22 mouse cellular contexts compared by ENCODE assay signal in genomic region chr17:17866801-17867469, GRCm38 (mm10). TPM values are rescaled to one million over a fixed set of nuclear protein-coding genes. Genes with fewer than 3 reads are reported as not detected.
DNase-seq lines count a peak whose midpoint lies in the region; ATAC-seq and TF ChIP-seq lines count a peak whose summit lies in the region.
"Had no signal": no experiment of that assay in that cellular context is flagged by ENCODE, and none has a peak within 500 bp of the region (broad histone marks: within the 10 kb centered on the region; RNA-seq: fewer than 3 reads in every experiment).

No protein-coding gene starts in this region.

- ATAC-seq in liver, embryonic 11.5 days (replicated peaks; ENCODE audit: low FRiP score): no peak
- ATAC-seq: forebrain, embryonic 14.5 days had no signal

- peak; percentile 18 for DNase-seq in gastrocnemius, postnatal 25 days
- no peak for DNase-seq in gastrocnemius, postnatal 14 days
- peak; percentile 42 for DNase-seq in liver, adult 2 months (ENCODE audit: extremely low read depth, low read depth, low spot score)
- DNase-seq in liver, embryonic 11.5 days (ENCODE audit: low spot score): no peak
- DNase-seq in brain, adult 2 months (ENCODE audit: low read depth, low spot score): peak; percentile 48
- peak; percentile 40 for DNase-seq in lung, postnatal 10 days
- no peak for DNase-seq in layer of hippocampus, adult 9-10 months (ENCODE audit: low spot score)
- DNase-seq in cerebellum, postnatal 25 days: no peak
- DNase-seq: cerebellum, adult 18-20 months; kidney, adult 11 months; kidney, postnatal 36 days; right cerebral cortex, postnatal 25 days had no signal

- no peaks in the 10 kb centered on the region for H3K27me3 ChIP-seq in liver, adult 2 months (ENCODE audit: control insufficient read depth, insufficient read depth, low read length)
- no peaks in the 10 kb centered on the region for H3K27me3 ChIP-seq in liver, embryonic 11.5 days (replicated peaks; ENCODE audit: control insufficient read depth, insufficient read depth, low read length)
- H3K27me3 ChIP-seq: limb, embryonic 15.5 days; midbrain, embryonic 12.5 days had no signal

- H3K9ac ChIP-seq in liver, adult 2 months (ENCODE audit: low read depth, low read length): no peak overlapping the region
- H3K9ac ChIP-seq in liver, embryonic 11.5 days (ENCODE audit: low read depth, low read length): no peak overlapping the region
- H3K9ac ChIP-seq: limb, embryonic 15.5 days; midbrain, embryonic 12.5 days had no signal

- no peaks in the 10 kb centered on the region for H3K36me3 ChIP-seq in liver, adult 2 months (ENCODE audit: control insufficient read depth, insufficient read depth, low read length)
- H3K36me3 ChIP-seq in liver, embryonic 11.5 days (ENCODE audit: control insufficient read depth, insufficient read depth, low read length): no peaks in the 10 kb centered on the region; the same call in 1 of the 2 replicates
- H3K36me3 ChIP-seq: hindbrain, embryonic 10.5 days; midbrain, embryonic 12.5 days had no signal

- no peak for TF ChIP-seq CTCF in liver, adult 2 months (IDR thresholded peaks at IDR 0.05; ENCODE audit: low read depth, low read length)

- no peak for TF ChIP-seq POLR2A in liver, adult 2 months (IDR thresholded peaks at IDR 0.05; ENCODE audit: extremely low read depth, insufficient read depth, low read length)

- no peaks in the 10 kb centered on the region for H3K79me2 ChIP-seq in liver, adult 2 months (ENCODE audit: control insufficient read depth, insufficient read depth, low read length)

- no peak overlapping the region for H3K4me2 ChIP-seq in liver, embryonic 11.5 days
- H3K4me2 ChIP-seq: heart, embryonic 11.5 days; limb, embryonic 15.5 days; midbrain, embryonic 12.5 days had no signal

- no peaks in the 10 kb centered on the region for H3K9me3 ChIP-seq in liver, embryonic 11.5 days (ENCODE audit: control insufficient read depth, low read length)
- H3K9me3 ChIP-seq: hindbrain, embryonic 10.5 days; limb, embryonic 15.5 days; midbrain, embryonic 12.5 days had no signal

- H3K4me1 ChIP-seq in liver, adult 2 months (ENCODE audit: control insufficient read depth, insufficient read depth, low read length): peaks cover 2% of the 10 kb centered on the region; the same call in 1 of the 2 replicates
- no peaks in the 10 kb centered on the region for H3K4me1 ChIP-seq in liver, embryonic 11.5 days (replicated peaks; ENCODE audit: control insufficient read depth, insufficient read depth, low read length)
- H3K4me1 ChIP-seq: hindbrain, embryonic 10.5 days; limb, embryonic 15.5 days; midbrain, embryonic 12.5 days had no signal

- 49% methylated on average over 11 of the region's 11 CpGs for WGBS in liver, adult 2 months
- WGBS in liver, embryonic 11.5 days: 82% methylated on average over 11 of the region's 11 CpGs

- no peak overlapping the region for H3K27ac ChIP-seq in liver, adult 2 months (replicated peaks; ENCODE audit: insufficient read depth, low read depth, low read length)
- no peak overlapping the region for H3K27ac ChIP-seq in liver, embryonic 11.5 days (ENCODE audit: low read depth, low read length)
- H3K27ac ChIP-seq: hindbrain, embryonic 10.5 days; limb, embryonic 15.5 days; midbrain, embryonic 12.5 days had no signal

- intact Hi-C loops in gastrocnemius, postnatal 14 days (cut with DNase I; ENCODE audit: low total_unique reads): no loop called here

- H3K4me3 ChIP-seq in liver, adult 2 months (ENCODE audit: insufficient read depth, low read depth, low read length): no peak overlapping the region
- H3K4me3 ChIP-seq in liver, embryonic 11.5 days (ENCODE audit: low read depth, low read length): no peak overlapping the region
- H3K4me3 ChIP-seq: hindbrain, embryonic 10.5 days; limb, embryonic 15.5 days; midbrain, embryonic 12.5 days had no signal

RNA-seq across cellular contexts. Expression of gene Has1, which starts 11.9 kb away (rescaled TPM):
- total RNA-seq in gastrocnemius, postnatal 25 days (2021): under 1 TPM; 0.15 to 0.40 TPM
- under 1 TPM in 1 of 2 experiments, not detected in 1; 0.09 TPM for total RNA-seq in gastrocnemius, postnatal 14 days (2021)
- not detected in 2 replicates for total RNA-seq in liver, adult 2 months (2014; rRNA removed)
- not detected in 2 replicates for polyA plus RNA-seq in liver, adult 2 months (2012; rRNA removed)
- 0.31 and 0.58 TPM in 2 replicates for polyA plus RNA-seq in liver, embryonic 11.5 days (2014; fragmentation: Nextera tagmentation; extraction: Ambion mirVana)
- total RNA-seq: MEL had no signal

RNA-seq across cellular contexts. Expression of gene Fpr1, which starts 16.8 kb away (rescaled TPM):
- not detected for total RNA-seq in gastrocnemius, postnatal 25 days (2021)
- not detected for total RNA-seq in gastrocnemius, postnatal 14 days (2021)
- total RNA-seq in liver, adult 2 months (2014; rRNA removed): 6.3 and 8.5 TPM in 2 replicates
- polyA plus RNA-seq in liver, adult 2 months (2012; rRNA removed): 1.9 and 4.7 TPM in 2 replicates
- polyA plus RNA-seq in liver, embryonic 11.5 days (2014; fragmentation: Nextera tagmentation; extraction: Ambion mirVana): 0.37 TPM in 1 of 2 replicates, not detected in the other
- total RNA-seq: left cerebral cortex, adult 8-10 months; MEL had no signal
- polyA plus RNA-seq: cortical plate, adult 2 months; forebrain, embryonic 14.5 days; heart, embryonic 11.5 days; hindbrain, embryonic 10.5 days; midbrain, embryonic 12.5 days had no signal

RNA-seq across cellular contexts. Expression of gene Fpr2, which starts 20.7 kb away (rescaled TPM):
- total RNA-seq in gastrocnemius, postnatal 25 days (2021): not detected
- total RNA-seq in gastrocnemius, postnatal 14 days (2021): not detected
- 2.3 and 2.7 TPM in 2 replicates for total RNA-seq in liver, adult 2 months (2014; rRNA removed)
- 0.49 and 0.98 TPM in 2 replicates for polyA plus RNA-seq in liver, adult 2 months (2012; rRNA removed)
- polyA plus RNA-seq in liver, embryonic 11.5 days (2014; fragmentation: Nextera tagmentation; extraction: Ambion mirVana): 0.21 TPM in 1 of 2 replicates, not detected in the other
- total RNA-seq: left cerebral cortex, adult 8-10 months; MEL had no signal
- polyA plus RNA-seq: forebrain, embryonic 14.5 days; heart, embryonic 11.5 days; hindbrain, embryonic 10.5 days; midbrain, embryonic 12.5 days had no signal

RNA-seq across cellular contexts. Expression of gene Fpr3, which starts 20.7 kb away (rescaled TPM):
- total RNA-seq in gastrocnemius, postnatal 25 days (2021): not detected
- not detected for total RNA-seq in gastrocnemius, postnatal 14 days (2021)
- not detected in 2 replicates for total RNA-seq in liver, adult 2 months (2014; rRNA removed)
- polyA plus RNA-seq in liver, adult 2 months (2012; rRNA removed): not detected in 2 replicates
- not detected in 2 replicates for polyA plus RNA-seq in liver, embryonic 11.5 days (2014; fragmentation: Nextera tagmentation; extraction: Ambion mirVana)
- total RNA-seq: adrenal gland, postnatal 4 days; left cerebral cortex, adult 8-10 months; MEL had no signal
- polyA plus RNA-seq: cortical plate, adult 2 months; embryonic facial prominence, embryonic 14.5 days; forebrain, embryonic 14.5 days; heart, embryonic 11.5 days; hindbrain, embryonic 10.5 days; limb, embryonic 15.5 days; midbrain, embryonic 12.5 days had no signal

RNA-seq across cellular contexts. Expression of gene Spaca6, which starts 40.0 kb away (rescaled TPM):
- 10 to 100 TPM in 1 of 2 experiments, 1 to 10 TPM in 1; 7.0 to 15.8 TPM for total RNA-seq in gastrocnemius, postnatal 25 days (2021)
- 1 to 10 TPM; 6.8 to 9.1 TPM for total RNA-seq in gastrocnemius, postnatal 14 days (2021)
- 2.9 and 3.1 TPM in 2 replicates for total RNA-seq in liver, adult 2 months (2014; rRNA removed)
- polyA plus RNA-seq in liver, adult 2 months (2012; rRNA removed): 1.9 and 6.5 TPM in 2 replicates
- polyA plus RNA-seq in liver, embryonic 11.5 days (2014; fragmentation: Nextera tagmentation; extraction: Ambion mirVana): 11.2 and 16.4 TPM in 2 replicates

Comparison
In these comparisons a context has a peak if more than half of its experiments do, and no peak if none do; other contexts are left out.
1. DNase-seq: peak in gastrocnemius, postnatal 25 days (single experiment), liver, adult 2 months (single experiment), brain, adult 2 months (single experiment) and lung, postnatal 10 days (single experiment); none in gastrocnemius, postnatal 14 days (single experiment), liver, embryonic 11.5 days (single experiment), layer of hippocampus, adult 9-10 months (single experiment) and cerebellum, postnatal 25 days (0 of 2).